Mouse (Mus musculus) megakaryocyte, embryonic 14.5 days (primary cell): ENCODE results near the gene Csmd2.

Experiments
- FLI1 ChIP-seq: IDR thresholded peaks from 2 replicates; pipeline ENCODE4 v1.6.1; 2012; ENCODE audit warnings: low read length, inconsistent platforms, mixed read lengths
- GATA1 ChIP-seq: IDR thresholded peaks from 3 replicates; pipeline ENCODE4 v1.6.1; 2012; ENCODE audit warnings: mixed read lengths, low read length, inconsistent platforms, borderline replicate concordance

GRCm38 (mm10) chr4:128427261-128428030 lies 439.8 kb downstream of the Csmd2 start:
- no peak for TF ChIP-seq GATA1
- TF ChIP-seq FLI1 = no peak
